Mouse (Mus musculus) layer of hippocampus, postnatal 25 days (tissue): ENCODE measurements around the gene Hexim1. TPM values are rescaled to one million over a fixed set of nuclear protein-coding genes. Genes with fewer than 3 reads are reported as not detected.

ENCODE experiments used
- DNase-seq, 2 experiments: peaks; one replicate each; pipeline ENCODE4 v3.0.0; 2022; ENCODE audit warnings: mixed read lengths in 2 of 2, low spot score in 1 of 2; ENCODE audit errors: extremely low spot score in 1 of 2
- total RNA-seq, 2 experiments: library from RNA; stranded (reverse); gene quantifications; 2 replicates each; pipeline ENCODE4 v1.2.3; 2021

The Hexim1 gene
- total RNA-seq, 2 experiments from 2014 or later, result 52.3 to 53.3 TPM

DNA sequence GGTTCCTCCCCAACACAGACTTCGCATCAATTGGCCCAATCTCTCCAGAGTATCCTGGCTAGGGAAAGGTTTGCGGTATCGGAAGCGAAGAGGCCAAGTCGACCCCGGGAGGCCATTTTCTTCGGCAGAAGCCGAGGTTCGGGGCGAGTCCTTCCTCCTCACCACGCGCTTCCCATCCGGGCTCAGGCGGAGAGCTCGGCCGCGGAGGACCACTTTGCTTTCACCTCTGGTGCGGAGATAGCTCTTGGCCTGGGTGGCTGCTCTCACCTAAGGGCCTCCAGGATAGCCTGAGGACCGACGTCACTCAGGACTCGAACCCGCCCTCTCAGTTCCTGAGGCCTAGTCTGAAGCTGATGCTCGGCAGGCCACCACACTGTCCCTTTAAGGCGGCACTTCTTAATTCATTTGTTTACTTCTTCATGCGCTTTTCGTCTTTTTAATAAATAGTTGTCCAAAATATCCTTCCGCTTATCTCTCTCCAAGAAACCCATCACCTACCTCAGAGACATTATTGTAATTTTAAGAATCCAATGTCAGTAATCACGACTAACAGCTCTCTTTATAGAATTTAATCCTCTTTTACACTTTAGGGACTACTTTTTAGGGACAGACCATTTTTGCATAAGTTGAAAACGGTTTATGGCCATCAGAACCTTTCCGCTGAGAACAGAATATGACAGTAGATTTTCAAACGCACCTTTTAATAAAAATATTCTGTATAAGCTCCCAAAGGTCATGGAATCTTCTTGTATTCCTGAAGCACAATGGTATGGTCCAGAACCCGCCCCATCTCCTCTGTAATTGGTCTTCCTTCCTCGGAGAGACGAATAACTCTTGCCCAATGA is 646 bp upstream of the Hexim1 start:
- DNase-seq, result peak; percentile 68 to 74

DNA sequence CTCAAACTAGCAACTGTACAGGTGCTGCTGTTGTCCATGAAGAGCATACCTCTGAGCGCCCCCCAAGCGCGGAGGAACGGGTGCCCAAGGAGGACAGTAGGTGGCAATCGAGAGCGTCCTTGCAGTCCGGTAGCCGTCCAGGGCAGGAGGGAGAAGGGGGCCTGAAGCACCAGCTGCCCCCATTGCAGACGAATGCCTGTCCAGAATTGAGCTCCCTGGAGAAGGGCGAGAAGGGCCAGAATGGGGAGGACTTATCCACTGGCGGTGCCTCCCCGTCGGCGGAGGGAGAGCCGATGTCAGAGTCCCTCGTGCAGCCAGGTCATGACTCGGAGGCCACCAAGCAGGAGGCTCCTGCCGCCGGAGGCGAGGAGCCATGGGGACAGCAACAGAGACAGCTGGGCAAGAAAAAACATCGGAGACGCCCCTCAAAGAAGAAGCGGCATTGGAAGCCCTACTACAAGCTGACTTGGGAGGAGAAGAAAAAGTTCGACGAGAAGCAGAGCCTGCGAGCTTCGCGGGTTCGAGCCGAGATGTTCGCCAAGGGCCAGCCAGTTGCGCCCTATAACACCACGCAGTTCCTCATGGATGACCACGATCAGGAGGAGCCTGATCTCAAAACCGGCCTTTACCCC is 1.0 kb downstream of the Hexim1 start:
- DNase-seq, result peak; percentile 59 to 70

DNA sequence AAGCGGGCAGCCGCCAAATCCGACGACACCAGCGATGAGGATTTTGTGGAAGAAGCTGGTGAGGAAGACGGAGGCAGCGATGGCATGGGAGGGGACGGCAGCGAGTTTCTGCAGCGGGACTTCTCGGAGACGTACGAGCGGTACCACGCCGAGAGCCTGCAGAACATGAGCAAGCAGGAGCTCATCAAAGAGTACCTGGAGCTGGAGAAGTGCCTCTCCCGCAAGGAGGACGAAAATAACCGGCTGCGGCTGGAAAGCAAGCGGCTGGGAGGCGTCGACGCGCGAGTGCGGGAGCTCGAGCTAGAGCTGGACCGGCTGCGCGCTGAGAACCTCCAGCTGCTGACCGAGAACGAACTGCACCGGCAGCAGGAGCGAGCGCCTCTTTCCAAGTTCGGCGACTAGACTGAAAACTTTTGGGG is 1.6 kb downstream of the Hexim1 start:
- no peak for DNase-seq

DNA sequence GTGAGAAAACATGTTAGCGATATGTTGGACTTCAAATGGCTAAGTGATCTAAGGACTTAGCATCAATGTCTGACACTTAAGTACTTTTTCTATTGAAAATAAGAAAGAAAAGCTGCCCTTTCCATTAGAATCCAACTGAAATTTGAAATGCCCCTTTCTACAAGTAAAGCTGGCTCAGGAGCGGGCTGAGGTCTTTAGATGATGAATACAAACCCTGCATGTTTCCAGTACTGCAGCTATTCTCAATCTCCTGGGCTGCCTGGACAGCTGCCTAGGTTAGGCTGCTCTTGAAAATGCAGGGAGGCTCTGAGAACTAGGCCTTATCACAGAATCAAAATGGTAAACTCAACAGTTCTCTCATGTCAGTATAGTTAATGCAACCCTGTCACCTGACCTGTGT is 2.8 kb downstream of the Hexim1 start:
- DNase-seq, result no peak

DNA sequence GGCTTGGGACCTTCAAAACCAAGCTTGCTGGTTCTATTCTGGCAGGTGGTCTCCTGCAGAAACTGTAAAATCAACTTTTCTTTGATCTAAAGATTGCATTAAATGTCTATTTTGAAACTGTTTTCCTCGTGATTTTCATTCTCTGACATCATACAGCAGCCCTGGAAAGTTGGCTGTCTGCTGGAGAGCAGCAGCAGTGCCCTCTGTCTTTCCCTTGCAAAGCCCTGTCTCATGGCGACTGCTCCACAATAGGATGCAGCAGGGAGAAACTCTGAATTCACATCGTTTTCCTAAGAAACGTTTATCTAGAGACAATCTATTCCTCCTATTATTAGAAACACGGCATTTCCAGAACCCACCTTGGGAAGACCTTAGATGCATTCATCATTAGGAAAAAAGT is 3.6 kb downstream of the Hexim1 start:
- no peak for DNase-seq

DNA sequence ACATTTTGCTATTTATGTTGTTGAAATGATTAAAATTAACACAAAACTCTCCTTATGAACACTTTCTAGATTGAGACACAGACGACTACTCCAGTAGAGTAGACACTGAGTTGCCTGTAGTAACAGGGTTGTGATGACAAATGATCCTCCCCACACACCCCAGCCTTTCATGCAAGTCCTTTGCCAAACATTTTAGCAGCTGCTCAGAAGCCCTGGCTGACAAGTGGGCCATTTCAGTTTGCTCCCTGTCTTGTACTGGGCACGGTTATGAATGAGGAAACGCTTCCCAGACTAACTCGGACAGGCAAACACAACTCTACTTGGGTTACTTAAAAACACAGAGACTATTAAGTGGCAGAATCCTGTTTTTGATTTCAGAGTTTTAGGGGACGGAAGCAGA is 4.3 kb downstream of the Hexim1 start:
- DNase-seq, result no peak

DNA sequence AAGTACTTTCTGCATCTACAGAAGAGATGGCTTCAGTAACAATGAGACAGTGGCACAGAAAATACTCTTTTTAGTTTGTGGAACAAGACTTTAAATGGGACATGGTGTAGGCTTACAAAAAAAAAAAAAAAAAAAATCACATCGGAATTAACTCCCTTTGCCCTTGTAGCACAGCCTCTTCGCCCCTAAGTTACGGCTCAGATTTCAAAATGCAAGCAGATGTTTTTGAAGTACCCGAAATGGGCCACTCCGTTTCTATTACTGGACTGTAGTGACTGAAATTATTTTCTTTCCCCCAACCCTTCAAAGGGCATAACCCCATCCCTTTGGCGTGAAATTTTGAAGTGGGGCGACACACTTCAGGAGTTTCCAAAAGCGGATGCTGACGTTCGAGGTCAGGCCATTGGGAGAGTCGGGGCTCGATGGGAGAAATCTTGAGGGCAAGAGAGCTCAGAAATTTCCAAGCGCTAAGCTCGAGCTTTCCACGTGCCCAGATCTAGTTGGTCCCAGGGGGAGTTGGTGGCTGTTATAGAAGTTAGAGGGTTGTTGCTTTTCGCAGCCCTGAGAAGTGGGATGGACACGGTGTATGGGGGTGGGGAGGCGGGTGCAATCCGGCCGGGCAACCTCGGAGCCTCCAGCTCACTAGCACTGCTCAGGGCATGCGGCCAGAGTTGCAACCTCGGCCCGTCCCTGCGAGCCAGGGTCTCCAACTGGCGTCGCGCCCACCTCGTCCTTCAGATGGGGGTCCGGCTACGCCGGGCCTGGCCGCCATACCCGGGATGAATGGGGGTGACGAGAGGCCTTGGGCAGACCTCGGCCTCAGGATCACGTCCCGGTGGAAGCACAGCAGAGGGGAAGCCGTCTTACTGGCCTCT is 15.9 kb downstream of the Hexim1 start, which contains the start of gene Hexim2:
Gene Hexim2, plus strand, starts transcription at position 729 of the 875 bp plus-strand sequence.
- peak; percentile 55 to 66 for DNase-seq

DNA sequence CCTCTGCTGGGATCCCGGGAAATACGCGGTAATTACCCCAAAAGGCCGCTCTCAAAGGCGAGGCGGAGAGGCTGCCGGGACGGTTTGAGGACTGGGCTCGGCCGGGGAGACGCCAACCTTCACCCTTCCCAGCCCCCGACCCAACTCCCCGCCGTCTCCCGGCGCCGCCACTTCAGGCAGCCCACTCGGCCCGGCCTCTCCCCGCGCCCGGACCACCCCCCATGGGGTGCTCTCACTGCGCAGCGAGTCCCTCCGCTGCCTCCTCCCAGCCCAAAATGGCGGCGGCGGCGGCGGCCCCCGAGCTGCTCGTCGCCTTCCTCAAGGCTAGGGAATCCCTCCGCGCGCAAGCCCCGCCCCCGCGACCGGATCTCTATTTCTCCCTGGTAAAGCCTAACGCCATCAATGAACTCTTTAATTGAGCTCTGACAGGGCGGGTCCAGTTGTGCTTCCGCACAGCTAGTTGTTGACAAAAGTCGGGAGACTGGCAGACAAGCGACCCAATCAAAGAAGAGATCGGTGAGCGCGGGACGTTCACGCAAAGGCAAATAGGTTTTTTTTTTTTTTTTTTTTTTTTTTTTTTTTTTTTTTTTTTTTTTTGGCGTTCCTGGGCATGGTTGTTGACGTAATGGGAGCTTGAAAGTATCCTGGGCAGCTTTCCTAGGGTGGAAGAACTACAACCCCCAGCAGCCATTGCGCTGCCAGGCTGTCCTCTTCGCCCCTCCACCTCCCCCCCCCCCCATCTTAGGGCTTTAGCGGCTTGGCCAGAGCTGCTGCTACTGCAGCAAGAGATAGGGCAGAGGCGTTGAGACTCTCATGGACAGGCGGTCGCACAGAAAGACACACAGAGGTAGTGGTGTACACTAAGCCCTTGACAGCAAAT is 16.8 kb downstream of the Hexim1 start:
- peak; percentile 98 to 99 for DNase-seq

DNA sequence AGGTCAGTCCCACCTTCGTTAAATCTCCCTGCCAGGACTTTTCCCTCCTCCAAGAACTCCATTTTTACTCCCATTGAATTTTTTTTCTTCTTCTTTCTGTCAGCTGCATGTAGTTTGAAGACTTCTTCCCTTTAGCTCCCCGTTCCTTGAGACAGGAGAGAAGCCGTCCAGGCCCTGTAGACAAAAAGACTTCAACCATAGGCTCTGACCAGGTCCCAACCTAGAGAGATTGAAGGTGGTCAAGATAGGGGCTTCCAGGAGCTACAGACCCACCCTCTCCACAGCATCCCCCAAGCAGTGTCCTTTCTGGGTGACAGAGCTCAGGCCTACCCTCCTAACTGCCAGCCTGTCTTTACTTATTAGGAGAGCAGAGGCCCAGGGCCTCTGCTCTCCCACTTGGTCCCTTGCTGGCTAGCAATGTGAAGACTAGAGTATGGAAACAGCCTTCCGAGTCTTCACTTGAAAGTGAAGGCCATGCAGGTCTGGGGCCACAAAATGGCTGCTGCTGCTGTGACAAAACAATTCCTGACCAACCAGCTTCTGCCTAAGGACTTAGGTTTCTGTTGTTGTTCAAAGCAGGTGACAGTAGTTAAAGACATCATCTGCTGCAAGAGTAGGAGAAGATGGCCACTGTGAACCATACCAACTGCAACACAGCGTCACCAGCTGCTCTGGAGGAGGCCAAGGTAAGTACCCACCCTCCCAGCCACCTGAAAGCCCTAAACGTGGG is 17.6 kb downstream of the Hexim1 start:
- no peak for DNase-seq

DNA sequence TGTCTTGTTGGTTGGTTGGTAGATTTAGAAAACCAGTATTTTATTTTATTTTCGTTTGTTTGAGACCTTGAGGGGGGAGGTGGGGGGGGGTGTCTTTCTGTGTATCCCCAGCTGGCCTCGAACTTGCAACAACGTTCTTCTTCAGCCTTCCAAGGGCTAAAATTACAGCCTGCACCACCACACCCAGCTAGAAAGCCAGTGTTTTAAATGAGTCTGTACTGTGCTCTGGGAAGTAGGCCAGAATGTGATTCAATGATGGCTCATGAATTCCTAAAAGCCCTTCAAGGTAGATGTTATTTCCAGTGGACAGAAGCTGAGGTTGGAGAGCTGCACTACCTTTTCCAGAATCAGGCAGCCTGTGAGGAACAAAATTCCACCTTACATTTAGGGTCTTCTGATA is 18.2 kb downstream of the Hexim1 start:
- DNase-seq, result no peak

DNA sequence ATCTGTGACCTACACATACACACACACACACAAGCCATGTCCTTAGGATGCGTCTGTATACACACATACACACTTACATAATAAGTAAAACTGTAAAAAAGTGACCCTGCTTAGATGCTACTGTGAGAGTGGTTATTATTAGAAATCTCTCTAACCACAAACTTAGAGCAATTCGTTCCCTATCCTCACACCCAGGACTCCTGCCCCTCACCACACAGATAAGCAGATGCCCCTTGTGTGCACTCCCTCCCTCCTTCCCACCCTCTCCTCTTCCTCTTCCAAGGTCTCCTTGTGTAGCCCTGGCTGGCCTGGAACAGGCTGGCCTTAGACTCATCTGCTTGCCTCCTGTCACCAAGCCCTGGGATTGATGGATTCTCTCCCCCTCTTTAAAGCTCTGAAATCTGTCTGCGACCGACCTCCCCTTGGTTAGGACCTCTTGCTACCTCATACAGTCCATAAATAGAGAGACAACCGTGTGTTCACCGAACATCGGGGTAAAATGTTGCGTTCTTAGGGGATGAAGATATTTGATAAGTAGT is 20.1 kb downstream of the Hexim1 start:
- no peak for DNase-seq

DNA sequence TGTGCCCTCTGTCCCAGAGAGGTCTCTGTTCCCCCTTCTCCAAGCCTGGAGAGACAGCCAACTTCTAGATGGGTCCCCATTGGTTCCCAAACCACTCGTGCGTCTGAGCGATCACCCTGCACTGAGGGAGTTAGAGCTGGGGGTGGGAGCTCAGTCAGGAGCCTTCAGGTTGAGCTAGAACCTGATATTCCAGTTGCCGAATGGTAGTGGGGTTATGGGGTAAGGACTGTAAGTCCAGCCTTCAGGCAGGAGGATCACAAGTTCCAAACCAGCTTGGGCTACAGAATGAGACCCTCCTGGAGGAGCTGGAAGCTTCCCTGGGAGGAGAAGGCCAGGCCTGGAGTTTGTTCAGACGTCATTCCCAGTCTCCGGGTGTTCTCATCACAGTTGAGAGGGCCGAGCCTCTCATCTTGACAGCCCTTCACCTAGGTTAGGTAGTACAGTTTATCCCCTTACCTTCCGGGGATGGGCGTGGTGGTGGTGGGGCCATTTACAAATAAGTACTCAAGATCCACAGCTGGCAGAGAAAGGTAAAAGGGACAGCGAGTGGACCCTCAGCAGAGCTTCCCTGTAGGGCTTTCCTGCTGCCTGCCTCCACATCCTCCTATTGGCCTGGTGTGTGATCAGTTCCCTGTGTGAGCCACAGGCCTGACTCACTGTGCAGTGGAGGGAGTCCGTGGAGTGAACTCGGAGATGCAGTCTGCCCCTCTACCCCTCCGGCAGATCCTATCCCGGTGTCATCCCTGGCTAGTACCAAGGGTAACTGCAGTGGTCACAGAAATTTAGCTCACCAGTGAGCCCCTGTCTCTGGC is 24.1 kb downstream of the Hexim1 start:
- DNase-seq, result no peak

DNA sequence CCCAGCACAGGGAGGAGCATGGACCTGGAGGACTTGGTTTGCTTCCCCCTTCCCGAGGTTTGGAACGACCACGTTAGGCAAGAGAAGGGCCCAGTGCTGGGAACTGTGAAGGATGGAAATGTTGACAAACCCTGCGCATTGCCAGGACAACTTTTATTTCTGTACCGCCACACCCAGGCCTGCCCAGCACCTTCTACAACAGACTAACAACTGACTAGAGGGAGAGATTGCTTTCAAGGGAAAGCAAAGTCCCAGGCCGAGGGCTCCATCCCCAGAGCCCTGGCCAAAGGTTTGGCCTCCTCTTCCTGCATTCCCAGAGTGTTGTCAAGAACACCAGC is 24.7 kb downstream of the Hexim1 start:
- no peak for DNase-seq

DNA sequence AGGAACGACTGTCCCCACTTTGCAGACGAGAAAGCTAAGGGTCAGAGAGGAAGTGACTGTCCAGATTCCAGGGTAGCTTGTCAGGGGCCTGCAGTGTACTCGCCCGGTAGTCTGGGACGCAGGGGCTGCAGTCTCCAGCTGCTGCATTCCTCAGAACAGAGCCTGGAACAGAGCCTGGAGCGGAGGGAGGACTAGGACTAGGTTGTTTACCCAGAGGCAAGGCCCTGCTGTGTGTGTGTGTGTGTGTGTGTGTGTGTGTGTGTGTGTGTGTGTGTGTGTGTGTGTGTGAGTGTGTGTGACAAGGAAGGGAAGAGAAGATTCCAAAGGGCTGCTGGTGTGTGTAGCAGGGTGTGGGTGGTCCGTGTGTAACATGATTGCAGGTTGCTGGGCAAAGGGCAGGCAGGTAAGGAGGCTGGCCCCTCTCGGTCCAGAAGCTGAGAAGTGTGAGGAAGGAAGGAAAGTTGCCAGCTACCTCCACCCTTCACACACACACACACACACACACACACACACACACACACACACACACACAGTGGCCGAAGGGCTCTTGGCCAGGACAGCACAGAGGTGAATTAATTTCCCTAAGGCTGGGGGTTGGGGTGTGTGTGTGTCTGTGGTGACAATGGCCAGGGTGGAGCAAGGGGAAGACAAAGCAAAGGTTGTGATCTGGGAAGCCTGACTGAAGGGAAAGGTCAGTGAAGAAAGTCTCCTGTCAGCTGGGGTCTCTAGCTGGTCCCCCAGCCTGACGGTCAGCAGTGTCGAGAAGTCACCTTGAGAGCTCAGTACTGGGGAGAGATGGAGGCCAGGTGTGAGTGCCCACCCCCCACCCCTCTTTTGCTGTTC is 25.3 kb downstream of the Hexim1 start:
- no peak for DNase-seq

DNA sequence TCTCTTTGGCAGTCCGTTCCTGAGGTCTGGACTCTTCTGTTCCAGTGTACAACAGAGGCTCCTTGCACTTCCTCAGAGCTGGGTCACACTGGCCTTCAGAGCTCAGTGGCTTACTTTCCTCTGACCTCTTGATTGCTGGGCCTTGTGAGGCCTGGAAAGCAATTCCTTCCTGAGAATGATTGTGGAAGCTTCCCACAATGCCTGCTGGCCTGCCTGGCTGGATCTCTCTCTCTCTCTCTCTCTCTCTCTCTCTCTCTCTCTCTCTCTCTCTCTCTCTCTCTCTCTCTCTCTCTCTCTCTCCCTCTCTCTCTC is 25.9 kb downstream of the Hexim1 start:
- no peak for DNase-seq

DNA sequence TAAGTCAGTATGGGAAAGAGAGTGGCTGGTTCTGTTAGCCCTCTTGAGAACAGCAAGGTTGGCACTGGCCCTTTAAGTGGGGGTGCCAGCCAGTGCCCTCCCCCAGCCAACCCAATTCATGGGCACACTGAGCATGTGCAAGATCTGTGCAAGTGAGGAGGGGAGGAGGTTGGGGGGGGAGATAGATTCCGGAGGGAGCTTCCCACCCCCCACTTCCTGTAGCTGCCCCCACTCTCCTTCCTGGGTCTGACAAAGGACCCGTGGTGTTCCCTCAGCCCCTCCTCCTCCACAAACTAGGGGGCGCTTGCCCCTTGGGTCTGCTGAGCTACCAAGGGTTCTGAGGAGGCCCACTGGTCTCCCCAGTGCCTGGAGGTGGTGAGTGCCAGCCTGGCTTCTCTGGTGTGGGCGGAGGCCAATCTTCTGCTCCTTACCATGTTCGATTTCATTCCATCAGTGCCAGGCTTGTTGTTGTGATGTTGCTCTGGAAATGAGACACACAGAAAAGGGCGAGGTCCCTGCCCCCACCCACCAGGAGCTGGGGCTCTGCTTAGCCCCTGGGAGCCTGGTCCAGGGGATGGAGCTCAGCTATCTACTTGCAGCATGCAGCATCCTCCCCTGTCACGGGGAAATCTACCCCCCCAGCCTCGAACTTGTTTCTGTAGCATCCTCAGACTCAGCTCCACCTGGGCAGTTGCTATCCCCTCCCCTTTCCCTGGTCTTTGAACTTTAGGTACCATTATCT is 26.6 kb downstream of the Hexim1 start:
- DNase-seq, result peak; percentile 66
